Mouse (Mus musculus): ENCODE results near the gene Rassf4. TPM values are rescaled to one million over a fixed set of nuclear protein-coding genes. Genes with fewer than 3 reads are reported as not detected.

Rassf4 gene
- total RNA-seq (2021) = 1 to 10 TPM; 4.5 to 5.5 TPM
- long read RNA-seq, experiment 1, full-length matches to known transcripts = 3 of 5 reads
- long read RNA-seq, experiment 1, partial matches to known transcripts = 1 of 5 reads
- long read RNA-seq, experiment 1, other reads (novel, unspliced or antisense) = 1 of 5 reads
- long read RNA-seq, experiment 2, partial matches to known transcripts = 0 of 1 reads
- long read RNA-seq, experiment 2, other reads (novel, unspliced or antisense) = 1 of 1 reads

DNA sequence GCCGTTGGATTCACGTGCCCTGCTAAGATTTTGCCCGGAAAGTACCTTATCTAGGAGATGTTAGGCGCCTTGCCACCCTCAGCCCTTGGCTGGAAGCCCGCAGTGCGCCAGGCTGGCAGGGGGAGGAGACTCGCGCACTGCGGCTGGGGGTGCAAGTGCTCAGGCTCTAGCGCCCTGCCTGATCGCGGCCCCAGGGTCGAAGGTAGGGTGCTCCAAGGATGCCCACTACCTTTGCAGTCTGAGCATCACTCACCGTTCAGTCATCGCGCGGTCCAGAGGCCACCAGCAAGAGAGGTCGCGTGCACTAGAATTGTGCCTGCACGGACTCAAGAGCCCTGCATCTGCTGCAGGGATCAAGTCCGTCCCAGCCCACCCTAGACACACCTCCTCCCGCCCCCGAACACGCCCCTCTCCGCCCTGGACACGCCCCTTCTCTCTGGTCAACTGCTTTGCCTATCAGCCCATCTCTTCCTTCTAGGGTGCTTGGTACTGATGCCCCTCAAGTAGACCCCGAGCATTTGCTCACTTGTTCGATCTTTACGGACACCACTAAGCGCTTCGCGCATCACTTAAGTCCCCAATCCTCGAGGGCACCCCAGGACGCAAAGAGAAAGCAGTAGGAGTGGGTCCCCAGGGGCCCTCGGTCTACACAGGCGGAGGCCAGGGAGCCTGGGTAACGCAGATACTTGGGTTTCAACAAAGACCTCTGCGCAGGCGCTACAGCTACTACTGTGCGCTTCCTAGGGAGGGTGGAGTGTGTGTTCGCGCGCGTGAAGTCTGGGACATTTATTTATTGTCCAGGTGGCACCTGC is at the start of gene Rassf4:
TSS of gene Rassf4 (minus strand) at position 482 of the 812 bp plus-strand sequence.
- peak; percentile 59 to 65 for DNase-seq (ENCODE audit: low spot score in 2 of 2)

- no peak for DNase-seq (ENCODE audit: low spot score in 2 of 2)
Observed at GRCm38 (mm10) chr6:116718920-116719319, 45.2 kb upstream of the Rassf4 start.

GRCm38 (mm10) chr6:116718361-116718760 is 44.6 kb upstream of the Rassf4 start:
- DNase-seq (ENCODE audit: low spot score in 2 of 2) = no peak

DNA sequence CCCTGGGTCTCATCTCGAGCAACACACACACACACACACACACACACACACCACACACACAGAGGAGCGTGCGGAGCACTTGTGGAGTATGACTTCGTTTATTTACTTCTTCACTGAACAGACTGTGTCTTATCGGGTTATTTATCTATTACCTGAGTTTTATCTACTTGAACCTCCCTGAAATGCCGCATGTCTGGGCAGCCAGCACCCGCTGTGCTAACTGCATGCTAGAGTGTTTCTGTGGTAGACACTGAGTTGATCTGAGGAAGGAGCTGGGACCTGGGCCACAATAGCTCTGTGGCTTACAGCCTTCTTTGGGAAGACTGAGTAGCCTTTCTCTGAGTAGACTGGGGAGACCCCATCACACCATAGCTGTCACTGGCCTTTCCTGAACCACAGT is 44.1 kb upstream of the Rassf4 start:
- DNase-seq (ENCODE audit: low spot score in 2 of 2) = no peak

DNA sequence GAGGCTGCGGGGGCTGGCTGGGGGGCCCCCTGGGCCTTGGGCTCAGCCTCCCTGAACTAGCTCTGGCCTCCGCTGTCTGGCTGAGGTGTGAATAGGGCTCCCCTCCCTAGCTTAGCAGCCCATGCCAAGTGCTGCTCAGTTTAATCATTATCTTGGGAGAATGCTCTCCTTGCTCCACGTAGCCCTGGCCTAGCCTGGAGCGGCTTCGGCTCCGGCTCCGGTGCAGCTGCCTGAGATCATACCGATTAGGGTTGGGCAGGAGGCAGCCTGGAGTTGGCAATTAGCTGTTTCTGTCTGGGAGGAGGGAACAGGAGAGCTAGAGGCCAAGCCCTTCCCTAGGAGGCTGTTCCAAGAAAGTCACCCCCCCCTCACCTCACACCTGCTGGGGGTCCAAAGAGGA is 42.9 kb upstream of the Rassf4 start, which contains the start of gene Tmem72:
TSS of gene Tmem72 (minus strand) at position 248 of the 400 bp plus-strand sequence.
- no peak for DNase-seq (ENCODE audit: low spot score in 2 of 2)

- DNase-seq (ENCODE audit: low spot score in 2 of 2) = no peak
Observed at GRCm38 (mm10) chr6:116715166-116715565, 41.4 kb upstream of the Rassf4 start.

DNA sequence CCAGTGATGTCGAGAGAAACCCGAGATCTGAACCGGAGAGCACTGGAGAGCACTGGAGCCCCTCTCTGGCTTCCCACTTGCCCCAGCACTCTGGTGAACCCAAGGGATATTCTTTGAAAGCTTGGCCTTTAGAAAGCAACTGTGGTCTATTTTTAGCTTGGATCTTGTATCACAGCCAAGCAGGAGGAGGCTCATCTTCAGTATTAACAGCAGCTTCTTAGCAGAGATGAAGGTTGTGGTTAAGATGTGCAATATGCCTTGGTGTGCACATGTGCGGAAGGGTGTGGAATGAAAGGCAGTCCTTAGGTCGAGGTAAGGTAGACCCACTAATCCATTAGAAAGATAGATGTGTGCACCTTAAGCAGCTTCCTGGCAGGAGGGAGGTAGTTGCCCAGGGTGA is 40.8 kb upstream of the Rassf4 start:
- DNase-seq (ENCODE audit: low spot score in 2 of 2) = no peak

- no peak for DNase-seq (ENCODE audit: low spot score in 2 of 2)
Observed at GRCm38 (mm10) chr6:116713966-116714365, 40.2 kb upstream of the Rassf4 start.

DNA sequence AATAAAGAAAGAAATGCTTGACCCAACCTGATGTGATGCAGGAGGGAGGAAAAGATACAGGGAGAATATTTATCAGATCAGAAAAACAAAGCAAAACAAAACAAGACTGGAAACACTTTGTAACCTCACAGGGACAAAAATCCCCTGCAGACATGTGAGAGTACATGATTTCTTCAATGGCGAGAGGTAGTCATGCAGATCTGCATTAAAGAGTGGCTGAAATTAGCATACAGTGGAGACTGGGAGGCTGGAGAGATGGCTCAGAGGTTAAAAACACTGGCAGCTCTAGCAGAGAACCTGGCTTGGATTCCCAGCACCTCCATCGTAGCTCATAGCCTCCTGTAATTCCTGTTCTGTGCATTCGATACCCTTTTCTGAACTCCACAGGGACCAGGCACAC is 38.8 kb upstream of the Rassf4 start:
- no peak for DNase-seq (ENCODE audit: low spot score in 2 of 2)

DNA sequence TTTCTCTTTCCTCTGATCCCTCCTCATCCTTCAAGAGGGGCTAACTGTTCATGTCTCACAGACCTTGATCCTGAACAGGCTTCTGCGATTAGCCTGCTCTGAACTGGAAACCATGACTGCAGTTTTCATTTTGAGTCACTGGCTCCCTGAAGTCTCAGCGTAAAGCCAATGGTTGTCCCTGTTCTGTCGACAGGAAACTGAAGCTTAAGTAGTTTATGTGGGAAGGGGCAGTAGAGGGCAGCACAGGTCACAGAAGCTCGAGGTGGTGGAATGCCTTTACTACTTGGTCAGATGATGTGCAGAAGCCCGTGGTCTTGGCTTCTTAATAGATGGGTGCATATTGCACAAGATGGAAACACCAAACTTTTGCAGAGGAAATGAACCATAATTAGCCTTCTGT is 38.3 kb upstream of the Rassf4 start:
- DNase-seq (ENCODE audit: low spot score in 2 of 2) = no peak

DNA sequence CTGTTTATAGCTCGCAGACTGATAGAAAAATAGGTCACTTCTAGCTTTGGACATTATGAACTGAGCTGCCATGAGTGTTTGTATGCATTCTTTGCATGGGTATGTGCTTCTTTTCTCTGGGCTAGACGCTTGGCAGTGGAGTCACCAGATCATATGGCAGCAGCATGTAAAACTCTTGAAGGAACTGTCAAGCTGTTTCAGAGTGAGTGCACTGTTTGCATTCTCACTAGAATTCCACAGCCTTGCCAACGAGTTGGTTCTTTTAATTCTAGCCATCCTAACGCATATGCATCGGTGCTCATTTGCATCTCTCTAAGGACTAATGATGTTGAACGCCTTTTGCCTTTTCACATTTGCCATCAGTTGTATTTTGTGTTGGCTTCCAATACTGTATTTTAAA is 30.6 kb upstream of the Rassf4 start:
- no peak for DNase-seq (ENCODE audit: low spot score in 2 of 2)

GRCm38 (mm10) chr6:116700821-116701220 is 27.1 kb upstream of the Rassf4 start:
- DNase-seq (ENCODE audit: low spot score in 2 of 2) = no peak

- no peak for DNase-seq (ENCODE audit: low spot score in 2 of 2)
Observed at GRCm38 (mm10) chr6:116697896-116698425, 24.2 kb upstream of the Rassf4 start.

DNA sequence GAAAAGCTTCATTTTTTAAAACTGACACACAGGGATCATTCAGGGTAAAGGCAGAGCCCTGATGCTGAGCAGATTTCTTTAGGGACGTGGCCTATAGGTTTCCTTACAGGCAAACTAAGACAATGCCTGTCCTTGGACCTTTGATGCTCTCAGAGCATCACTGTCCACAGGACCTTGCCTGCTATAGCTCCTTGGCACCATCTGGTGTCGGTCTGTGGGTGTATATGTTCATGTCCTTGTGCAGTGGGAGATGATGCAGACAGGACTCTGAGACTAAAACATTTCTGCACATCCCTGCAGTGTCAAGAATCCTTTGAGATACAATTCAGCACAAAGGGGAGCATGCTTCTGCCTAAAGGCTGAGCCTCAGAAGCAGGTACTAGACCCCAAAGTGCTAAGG is 23.7 kb upstream of the Rassf4 start:
- no peak for DNase-seq (ENCODE audit: low spot score in 2 of 2)

DNA sequence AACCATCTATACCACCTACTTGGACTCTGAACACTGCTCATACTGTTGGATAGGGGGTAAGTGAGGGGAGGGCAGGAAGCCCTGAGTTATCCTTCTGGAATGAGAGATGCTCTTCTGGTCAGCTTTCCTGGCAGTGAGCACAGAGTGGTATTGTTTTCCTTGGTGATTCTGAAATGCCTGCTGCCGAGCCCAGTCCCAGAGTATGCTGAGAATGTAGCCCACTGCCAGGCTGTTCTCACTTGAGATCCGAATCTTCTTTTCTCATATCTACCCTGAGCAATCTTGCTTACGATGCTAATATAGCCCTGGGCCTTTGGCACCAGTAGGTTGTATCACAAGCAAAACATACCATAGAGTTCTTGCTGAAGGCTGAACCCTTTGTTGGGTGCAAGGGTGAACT is 20.6 kb upstream of the Rassf4 start:
- no peak for DNase-seq (ENCODE audit: low spot score in 2 of 2)

GRCm38 (mm10) chr6:116693639-116694038 is 19.9 kb upstream of the Rassf4 start:
- no peak for DNase-seq (ENCODE audit: low spot score in 2 of 2)

GRCm38 (mm10) chr6:116682317-116682716 is 8.6 kb upstream of the Rassf4 start:
- no peak for DNase-seq (ENCODE audit: low spot score in 2 of 2)

GRCm38 (mm10) chr6:116679563-116680288 is 6.0 kb upstream of the Rassf4 start:
- no peak for DNase-seq (ENCODE audit: low spot score in 2 of 2)

DNA sequence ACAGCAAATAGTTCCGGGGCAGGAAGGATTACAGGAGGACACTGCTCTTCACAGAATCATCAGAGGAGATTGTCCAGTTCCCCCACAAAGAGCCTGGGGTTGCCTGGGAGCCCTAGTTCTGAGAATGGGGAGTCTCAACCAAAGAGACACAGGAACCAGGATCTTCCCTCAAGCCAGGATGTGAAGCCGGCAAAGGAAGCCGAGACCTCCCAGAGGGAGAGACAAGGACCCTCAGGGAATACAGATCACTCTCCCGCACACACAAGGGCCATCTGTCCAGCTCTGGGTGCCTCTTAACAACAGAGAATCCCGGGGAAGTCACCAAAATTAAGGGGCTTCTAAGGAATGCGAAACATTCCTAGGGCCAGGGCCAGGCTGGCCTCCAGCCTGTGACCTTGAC is 3.6 kb upstream of the Rassf4 start:
- no peak for DNase-seq (ENCODE audit: low spot score in 2 of 2)

DNA sequence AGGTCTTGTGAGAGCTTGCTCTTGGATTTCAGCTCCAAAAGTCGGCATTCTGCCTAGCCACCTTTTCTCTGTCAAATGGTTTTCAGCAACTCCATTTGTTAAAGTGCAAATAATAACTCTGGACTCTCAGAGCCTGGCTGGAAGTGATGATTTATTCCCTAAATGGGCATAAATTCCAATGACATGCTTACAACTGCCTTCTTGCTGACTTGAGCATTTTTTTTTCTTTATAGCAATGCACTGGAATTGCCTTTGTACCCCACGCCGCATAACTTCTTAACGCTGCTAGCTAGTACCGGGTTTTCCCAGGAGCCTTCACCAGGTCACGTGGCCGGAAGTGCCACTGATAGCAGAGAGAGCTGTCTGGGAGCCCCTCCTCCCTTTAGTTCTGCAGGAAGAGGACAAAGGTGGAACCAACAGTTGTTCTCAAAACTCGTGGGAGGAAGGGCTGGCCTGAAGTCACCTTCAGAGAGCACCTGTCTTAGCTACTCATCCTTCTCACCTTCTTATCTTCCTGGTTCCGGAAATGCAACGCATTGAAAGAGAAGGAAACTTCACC is 2.7 kb upstream of the Rassf4 start:
- no peak for DNase-seq (ENCODE audit: low spot score in 2 of 2)

DNA sequence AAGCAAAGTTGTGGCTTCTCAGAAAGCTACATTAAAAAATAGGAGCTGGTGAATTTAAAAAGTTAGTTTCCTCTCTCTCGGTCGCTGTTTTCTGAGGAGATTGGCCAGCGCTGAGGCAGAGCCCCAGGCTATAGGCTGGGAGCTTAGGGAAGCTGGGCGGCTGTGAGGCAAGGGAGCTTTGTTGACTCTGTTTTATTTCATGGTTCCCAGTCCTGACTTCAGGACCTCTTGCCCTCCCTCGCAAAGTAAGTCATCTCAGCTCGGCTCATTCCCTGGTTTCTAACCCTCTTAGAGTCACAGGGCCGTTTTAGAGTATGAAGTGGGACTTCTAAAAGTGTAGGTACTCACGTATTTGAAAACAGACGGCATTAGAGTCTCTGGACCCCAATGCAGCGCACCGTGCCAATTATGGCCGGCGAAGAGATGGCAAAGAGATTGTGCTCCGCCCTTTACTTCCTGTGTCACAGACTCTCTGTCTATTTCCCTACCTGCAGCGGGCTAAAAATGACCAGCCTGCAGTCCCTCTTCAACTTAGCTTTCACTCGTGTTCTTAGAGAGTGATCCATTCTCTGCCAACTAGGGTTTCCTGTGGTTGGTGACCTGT is 633 bp upstream of the Rassf4 start:
- no peak for DNase-seq (ENCODE audit: low spot score in 2 of 2)
